In genomic region chr9:115283403-115283802, GRCm38 (mm10) we compare ENCODE assay signal across 16 mouse cellular contexts.
"Had no signal": no experiment of that assay in that cellular context is flagged by ENCODE, and none has a peak within 500 bp of the region (broad histone marks: within the 10 kb centered on the region; RNA-seq: fewer than 3 reads in every experiment).

No protein-coding gene starts in this region.

- H3K9me3 ChIP-seq: liver, embryonic 13.5 days; lung, embryonic 15.5 days; midbrain, embryonic 12.5 days; midbrain, embryonic 15.5 days; neural tube, embryonic 12.5 days; neural tube, embryonic 15.5 days; stomach, embryonic 15.5 days had no signal

- H3K27me3 ChIP-seq: liver, embryonic 13.5 days; lung, embryonic 15.5 days; midbrain, embryonic 12.5 days; midbrain, embryonic 15.5 days; neural tube, embryonic 12.5 days; neural tube, embryonic 15.5 days; stomach, embryonic 15.5 days had no signal

- H3K4me3 ChIP-seq: layer of hippocampus, adult 2 months; liver, embryonic 13.5 days; lung, embryonic 15.5 days; midbrain, embryonic 12.5 days; midbrain, embryonic 15.5 days; neural tube, embryonic 12.5 days; neural tube, embryonic 15.5 days; stomach, embryonic 15.5 days had no signal

- DNase-seq: kidney, adult 2 months; kidney, postnatal 25 days; layer of hippocampus, adult 9-11 months; liver, embryonic 13.5 days; right cerebral cortex, adult 18-20 months; right cerebral cortex, postnatal 25 days; spleen, adult 18-20 months; thymus, postnatal 25 days had no signal

- ATAC-seq: intestine, postnatal 0 days; midbrain, embryonic 15.5 days had no signal
